Mouse (Mus musculus) cerebellum, adult 8-10 months (tissue): ENCODE measurements around the gene Lce1b.

Experiments used
- DNase-seq: peaks from one replicate; pipeline ENCODE4 v3.0.0; 2022

Gene Lce1b

DNA sequence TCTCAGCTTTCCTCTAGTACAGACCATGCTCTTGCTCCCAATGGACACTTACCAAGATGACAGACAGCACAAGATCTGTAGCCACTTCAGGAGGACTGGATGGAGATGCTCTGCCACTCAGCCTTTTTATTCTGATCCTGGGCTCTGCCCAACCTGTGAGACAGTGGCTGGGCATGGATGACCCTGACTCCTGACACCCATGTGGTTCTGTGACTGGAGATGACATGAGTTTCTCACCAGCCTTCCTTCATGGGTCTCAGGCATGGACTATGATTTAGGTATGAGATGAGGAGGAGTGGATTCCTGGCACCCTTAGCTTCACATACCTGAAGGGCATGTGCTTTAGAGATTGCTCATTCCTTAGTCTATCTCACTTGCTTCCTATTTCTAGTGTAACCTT, at the start of gene Lce1b:
Gene Lce1b, minus strand, starts transcription at position 101 of the 400 bp plus-strand sequence.
- DNase-seq, result no peak

DNA sequence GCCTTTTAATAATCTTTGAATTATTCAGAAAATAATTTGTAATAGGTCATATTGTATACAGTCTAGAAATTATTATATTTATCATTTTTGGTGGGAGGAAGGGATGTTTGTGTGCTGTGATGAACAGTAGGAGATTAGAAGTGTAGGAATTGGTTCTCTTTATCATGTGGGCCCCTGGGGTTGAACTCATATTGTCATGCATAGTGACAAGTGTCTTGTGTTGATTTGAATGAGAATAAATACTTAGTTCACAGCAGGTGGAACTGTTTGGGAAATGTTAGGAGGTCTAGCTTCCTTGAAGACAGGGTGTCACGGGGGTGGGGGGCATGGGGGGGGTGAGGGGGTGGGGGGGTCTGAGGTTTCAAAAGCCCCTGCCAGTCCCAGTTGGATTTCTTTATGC, 37.9 kb upstream of the Lce1b start:
- DNase-seq, result no peak

DNA sequence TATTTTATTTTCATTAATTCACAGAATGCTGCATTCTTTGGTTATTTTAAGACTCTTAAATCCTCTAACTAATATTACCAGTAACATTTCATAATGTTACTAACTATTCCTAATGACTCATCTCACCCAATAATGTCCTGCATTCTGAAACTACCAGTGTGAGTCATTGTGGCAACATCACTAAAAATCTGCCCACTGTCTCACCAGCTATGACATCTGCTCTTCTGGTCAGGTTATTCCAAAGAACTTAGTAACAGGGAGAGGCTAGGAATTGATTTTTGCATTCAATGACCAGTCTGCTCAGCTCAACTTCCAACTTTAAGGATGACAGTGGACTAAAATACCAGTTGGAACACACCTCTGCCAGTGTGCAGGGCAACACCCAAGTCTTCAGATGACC, 35.0 kb upstream of the Lce1b start:
- no peak for DNase-seq

DNA sequence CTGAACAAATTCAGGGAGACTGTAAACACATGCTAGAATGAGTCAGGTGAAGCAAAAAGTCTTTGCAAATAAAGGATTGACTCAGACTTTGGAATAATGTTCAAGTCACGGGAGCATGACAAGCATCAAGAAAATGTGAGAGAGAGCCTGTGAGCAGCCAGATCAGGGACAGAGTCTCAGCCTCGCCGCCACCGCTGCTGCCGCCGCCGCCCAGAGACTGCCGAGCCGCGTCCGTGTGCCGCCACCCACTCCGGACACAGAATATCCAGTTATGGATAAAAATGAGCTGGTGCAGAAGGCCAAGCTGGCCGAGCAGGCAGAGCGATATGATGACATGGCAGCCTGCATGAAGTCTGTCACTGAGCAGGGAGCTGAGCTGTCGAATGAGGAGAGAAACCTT, 32.4 kb upstream of the Lce1b start:
- peak; percentile 9 for DNase-seq

DNA sequence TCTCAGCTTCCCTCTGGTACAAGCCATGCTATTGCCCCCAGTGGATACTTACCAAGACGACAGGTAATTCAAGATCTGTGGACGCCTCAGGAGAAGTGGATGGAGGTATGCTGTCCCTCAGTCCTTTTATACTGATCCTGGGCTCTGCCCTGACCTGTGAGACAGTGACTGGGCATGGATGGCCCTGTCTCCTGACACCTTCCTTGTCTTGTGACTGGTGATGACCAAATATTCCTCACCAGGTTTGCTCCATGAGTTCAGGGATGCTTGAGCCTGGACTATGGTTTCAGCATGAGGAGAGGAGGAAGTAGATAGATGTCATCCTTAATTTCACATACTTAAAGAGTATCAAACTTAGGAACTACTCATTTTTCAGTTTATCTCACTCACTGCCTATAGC, 30.4 kb upstream of the Lce1b start, which contains the start of gene Lce1d:
Gene Lce1d, minus strand, starts transcription at position 101 of the 400 bp plus-strand sequence.
- no peak for DNase-seq

DNA sequence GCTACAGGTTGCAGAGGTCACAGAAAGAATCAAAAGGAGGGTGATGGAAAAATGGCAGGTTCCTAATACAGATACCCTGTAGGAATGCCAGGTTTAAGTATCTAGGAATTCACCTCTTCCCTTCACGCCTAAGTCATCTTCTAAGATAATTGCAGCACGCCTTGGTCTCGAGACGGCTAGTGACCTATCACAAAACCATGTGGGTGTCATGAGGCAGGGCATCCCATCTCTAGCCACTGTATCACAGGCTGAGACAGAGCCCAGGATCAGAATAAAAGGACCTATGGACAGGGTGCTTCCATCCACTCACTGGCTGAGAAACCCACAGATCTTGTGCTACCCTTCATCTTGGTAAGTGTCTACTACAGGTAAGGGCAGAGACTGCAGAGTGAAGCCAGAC, 22.2 kb upstream of the Lce1b start, which contains the start of gene Lce1c:
Gene Lce1c, plus strand, starts transcription at position 301 of the 400 bp plus-strand sequence.
- no peak for DNase-seq

DNA sequence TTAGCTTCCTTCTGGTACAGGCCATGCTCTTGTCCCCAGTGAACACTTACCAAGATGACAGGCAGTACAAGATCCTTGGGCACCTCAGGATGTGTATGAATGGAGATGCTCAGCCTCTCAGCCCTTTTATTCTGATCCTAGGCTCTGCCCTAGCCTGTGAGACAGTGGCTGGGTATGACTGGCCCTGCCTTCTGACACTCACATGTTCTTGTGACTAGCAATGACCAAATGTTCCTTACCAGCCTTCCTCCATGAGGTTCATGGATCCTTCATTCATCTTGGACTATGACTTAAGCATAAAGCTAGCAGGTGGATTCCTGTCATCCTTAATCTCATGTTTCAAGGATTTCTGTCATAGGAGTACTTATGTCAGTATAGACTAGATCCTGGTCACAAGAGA, 13.5 kb upstream of the Lce1b start, which contains the start of gene Lce1a2:
Gene Lce1a2, minus strand, starts transcription at position 101 of the 400 bp plus-strand sequence.
- DNase-seq, result no peak

DNA sequence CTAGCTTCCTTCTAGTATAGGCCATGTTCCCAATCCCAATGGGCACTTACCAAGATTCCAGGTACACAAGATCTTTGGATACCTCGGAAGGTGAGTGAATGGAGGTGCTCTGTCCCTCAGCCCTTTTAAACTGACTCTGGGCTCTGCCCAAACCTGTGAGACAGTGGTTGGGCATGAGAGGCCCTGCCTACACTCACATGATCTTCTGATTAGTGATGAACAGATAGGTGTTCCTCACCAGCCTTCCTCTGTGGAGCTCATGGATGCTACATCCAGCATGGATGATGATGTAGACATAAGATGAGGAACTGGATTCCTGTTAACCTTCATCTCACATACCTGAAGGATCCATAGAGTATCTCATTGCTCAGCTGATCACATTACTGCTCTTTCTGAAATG, 8.5 kb downstream of the Lce1b start, which contains the start of gene Lce1a1:
Gene Lce1a1, minus strand, starts transcription at position 101 of the 400 bp plus-strand sequence.
- DNase-seq, result no peak

DNA sequence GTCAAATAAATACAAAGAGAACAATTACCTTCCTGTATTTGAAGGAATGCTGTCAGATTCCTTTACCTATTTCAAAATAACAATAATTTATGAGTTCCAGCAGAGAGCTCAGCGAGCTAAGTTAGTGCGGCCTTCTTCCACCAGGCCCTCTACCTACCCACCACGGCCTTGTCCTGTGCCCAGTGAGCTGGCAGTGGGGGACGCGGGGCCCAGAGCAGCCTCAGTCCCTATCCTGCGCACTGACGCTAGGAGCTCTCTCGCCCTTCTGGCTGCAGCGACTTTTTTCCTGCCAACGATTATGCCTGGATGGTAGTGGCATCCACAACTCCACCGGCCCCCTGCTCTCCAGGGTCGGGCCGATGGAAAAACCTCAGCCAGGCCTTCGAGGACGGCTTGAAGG, 16.9 kb downstream of the Lce1b start:
- no peak for DNase-seq

DNA sequence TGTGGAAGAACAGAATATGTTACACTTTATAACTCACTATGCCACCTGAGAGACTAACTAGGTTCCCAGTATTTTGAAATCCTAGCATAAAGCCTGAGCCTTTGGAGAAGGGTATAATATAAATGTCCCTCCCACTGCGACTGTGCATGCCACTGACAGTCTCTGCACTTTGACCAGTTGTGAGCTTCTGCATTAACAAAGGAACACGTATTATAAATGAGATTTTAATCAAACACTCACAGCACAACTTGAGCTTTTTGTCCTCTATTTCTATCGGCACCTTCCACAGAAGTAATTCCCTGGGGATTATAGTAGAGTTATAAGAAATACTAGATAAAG, 18.1 kb downstream of the Lce1b start:
- DNase-seq, result no peak

DNA sequence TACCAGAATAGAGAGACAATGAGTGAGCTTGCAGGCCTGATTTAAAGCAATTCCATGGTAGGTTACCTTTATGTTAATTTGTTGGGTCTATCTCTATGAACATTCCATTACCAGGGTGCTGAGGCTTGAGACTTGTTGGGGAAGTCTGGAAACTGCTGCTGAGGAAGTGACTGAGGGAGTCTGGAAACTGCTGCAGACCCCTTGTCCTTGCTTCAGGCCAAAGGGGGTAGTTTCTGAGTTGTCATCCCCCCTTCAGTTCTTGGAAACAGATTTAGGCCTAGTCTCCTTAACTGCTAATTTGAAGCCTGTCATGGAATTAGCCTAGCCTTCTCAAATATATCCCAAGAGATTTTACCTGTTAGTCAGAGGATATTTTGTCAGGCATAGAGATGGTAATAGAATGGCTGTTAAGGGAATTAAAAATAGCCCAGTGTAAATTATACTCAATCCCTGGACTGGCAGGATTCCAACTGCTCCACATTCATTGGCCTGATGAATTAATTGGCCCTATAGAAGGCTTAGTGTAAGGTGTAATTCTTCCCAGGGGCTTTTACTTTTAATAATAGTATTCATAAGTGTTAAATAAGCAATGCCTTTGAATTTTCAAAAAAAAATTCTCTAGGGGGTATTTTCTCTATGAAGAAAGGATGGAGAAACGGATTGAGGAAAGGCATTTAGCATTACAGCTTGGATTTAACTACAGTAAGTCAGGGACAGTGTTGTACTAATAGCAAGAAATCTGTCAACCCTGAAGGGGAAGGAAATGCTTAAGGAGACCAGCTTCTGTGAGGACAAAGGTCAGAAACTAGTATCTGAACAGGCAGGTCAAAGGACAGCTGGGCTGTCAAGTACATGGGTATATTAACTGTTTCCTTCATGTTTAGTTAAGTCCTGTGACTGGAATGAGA, 18.7 kb downstream of the Lce1b start:
- DNase-seq, result no peak

DNA sequence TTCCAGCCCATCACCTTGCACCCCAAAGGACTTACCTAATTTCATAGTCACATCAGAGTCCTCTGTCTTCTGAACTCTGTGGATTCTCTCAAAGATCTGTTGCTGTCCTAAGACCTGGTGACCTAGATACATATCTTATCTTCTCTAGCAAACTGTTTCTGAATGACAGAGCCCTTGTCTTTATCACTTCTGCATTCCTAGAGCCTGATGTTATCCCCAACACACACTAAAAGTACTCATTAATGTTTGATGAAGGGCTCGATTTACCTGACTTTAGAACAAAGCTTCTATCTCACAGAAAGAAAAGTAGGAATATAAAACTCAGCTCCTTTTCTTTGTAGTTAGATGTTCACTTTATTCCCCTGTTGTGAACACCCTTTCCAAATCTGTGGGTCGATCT, 35.2 kb downstream of the Lce1b start, which contains the start of gene Lce6a:
Gene Lce6a, minus strand, starts transcription at position 101 of the 400 bp plus-strand sequence.
- no peak for DNase-seq

DNA sequence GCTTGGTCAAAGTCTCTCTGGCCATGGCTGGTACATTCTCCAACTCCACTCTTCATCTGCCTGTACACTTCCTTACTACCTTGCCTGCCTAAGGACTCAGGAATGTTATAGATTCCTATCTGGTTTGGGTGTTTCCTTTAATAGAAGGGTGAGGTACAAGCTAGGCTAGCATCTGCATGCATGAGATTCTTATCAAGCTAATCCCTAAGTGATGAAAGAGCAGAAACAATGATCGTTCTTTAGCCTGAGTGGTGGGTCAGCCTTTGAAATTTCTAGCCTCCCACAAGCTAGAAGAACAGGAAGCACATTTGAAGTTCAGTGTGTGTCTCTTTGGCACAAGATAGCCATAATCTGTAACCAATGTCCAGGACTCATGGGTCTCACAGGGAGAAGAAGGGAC, 46.9 kb downstream of the Lce1b start:
- no peak for DNase-seq

DNA sequence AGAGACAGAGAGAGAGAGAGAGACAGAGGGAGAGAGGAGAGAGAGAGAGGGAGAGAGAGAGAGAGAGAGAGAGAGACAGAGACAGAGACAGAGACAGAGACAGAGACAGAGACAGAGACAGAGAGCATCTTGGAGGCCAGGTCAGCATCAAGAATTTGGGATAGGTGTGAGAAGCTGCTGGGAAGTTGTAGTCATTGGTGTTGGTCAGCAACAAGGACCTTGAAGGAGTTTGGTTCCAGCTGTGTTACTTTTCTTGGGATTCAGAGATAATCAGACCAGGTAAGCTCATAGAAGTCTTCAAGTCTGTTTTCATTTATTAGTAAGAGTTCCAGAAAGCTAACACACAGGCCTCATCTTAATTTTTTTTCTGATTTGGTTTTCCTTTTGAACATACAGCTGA, 49.3 kb downstream of the Lce1b start, which contains the start of gene 2210017I01Rik:
Gene 2210017I01Rik, minus strand, starts transcription at position 101 of the 400 bp plus-strand sequence.
- no peak for DNase-seq
